In genomic region chr2:102449630-102450247, GRCm38 (mm10) we compare ENCODE assay signal across 8 mouse cellular contexts. TPM values are rescaled to one million over a fixed set of nuclear protein-coding genes. Genes with fewer than 3 reads are reported as not detected.
A peak's percentile ranks its signal among the peaks of the same experiment; 100 is the strongest.
DNase-seq lines count a peak whose midpoint lies in the region; ATAC-seq and TF ChIP-seq lines count a peak whose summit lies in the region.

No protein-coding gene starts in this region.

- TF ChIP-seq CTCF in kidney, postnatal 0 days (IDR thresholded peaks at IDR 0.05; ENCODE audit: low read depth) = no peak

- no peaks in the 10 kb centered on the region for H3K9me3 ChIP-seq in heart, embryonic 12.5 days (replicated peaks)
- H3K9me3 ChIP-seq in kidney, postnatal 0 days (replicated peaks; ENCODE audit: low read length) = no peaks in the 10 kb centered on the region

- peak overlapping the region; percentile 86 for H3K9ac ChIP-seq in heart, embryonic 12.5 days
- H3K9ac ChIP-seq in kidney, postnatal 0 days (ENCODE audit: low read depth, low read length) = peak overlapping the region; percentile 67; the same call in 1 of the 2 replicates

- peak overlapping the region; percentile 96 for H3K4me2 ChIP-seq in heart, embryonic 12.5 days
- H3K4me2 ChIP-seq in kidney, postnatal 0 days (ENCODE audit: low read length) = peak overlapping the region; percentile 99

- H3K4me3 ChIP-seq in heart, embryonic 12.5 days = peak overlapping the region; percentile 86
- H3K4me3 ChIP-seq in kidney, postnatal 0 days (replicated peaks; ENCODE audit: low read depth, low read length) = peak overlapping the region; percentile 81

- no peak overlapping the region for H3K27ac ChIP-seq in heart, embryonic 12.5 days (ENCODE audit: poor library complexity, severe bottlenecking)
- 0 out of 2 replicates have a peak overlapping the region, but pooled peaks have one; percentile 42 for H3K27ac ChIP-seq in kidney, postnatal 0 days

- DNase-seq in ovary, postnatal 36 days (ENCODE audit: low spot score) = peak; percentile 7
- no peak for DNase-seq in ovary, postnatal 10 days (ENCODE audit: low spot score)
- peak; percentile 84 for DNase-seq in embryo, embryonic 11 days
- peak; percentile 34 for DNase-seq in kidney, postnatal 0 days (ENCODE audit: low spot score)
- peak; percentile 53 for DNase-seq in lung, postnatal 10 days
- DNase-seq in right cerebral cortex, postnatal 4 days = peak; percentile 41
- no peak for DNase-seq in ovary, adult 18-20 months (ENCODE audit: low spot score)

- 0 out of 2 replicates have a peak, but pooled peaks cover 6% of the 10 kb centered on the region for H3K27me3 ChIP-seq in heart, embryonic 12.5 days (replicated peaks)
- H3K27me3 ChIP-seq in kidney, postnatal 0 days (ENCODE audit: insufficient read depth, low read length) = no peaks in the 10 kb centered on the region

- no peaks in the 10 kb centered on the region for H3K36me3 ChIP-seq in heart, embryonic 12.5 days
- H3K36me3 ChIP-seq in kidney, postnatal 0 days (ENCODE audit: insufficient read depth, low read length) = no peaks in the 10 kb centered on the region

- 1% methylated on average over 17 of the region's 17 CpGs for WGBS in heart, embryonic 12.5 days
- 5% methylated on average over 17 of the region's 17 CpGs for WGBS in kidney, postnatal 0 days

- H3K4me1 ChIP-seq in heart, embryonic 12.5 days (replicated peaks) = peaks cover 11% of the 10 kb centered on the region
- peaks cover 15% of the 10 kb centered on the region; the same call in 1 of the 2 replicates for H3K4me1 ChIP-seq in kidney, postnatal 0 days (replicated peaks; ENCODE audit: insufficient read depth, low read length)

- ATAC-seq in heart, embryonic 12.5 days (ENCODE audit: insufficient number of reproducible peaks, low FRiP score) = no peak
- ATAC-seq in kidney, postnatal 0 days (replicated peaks; ENCODE audit: low FRiP score, low read depth) = no peak

RNA-seq across cellular contexts. Expression of gene Fjx1, which starts 2.6 kb away (rescaled TPM):
- polyA plus RNA-seq in heart, embryonic 12.5 days (2016; fragmentation: Nextera tagmentation; extraction: Ambion mirVana) = 4.3 TPM in 2 replicates
- polyA plus RNA-seq in kidney, postnatal 0 days (2015; fragmentation: Nextera tagmentation; extraction: Ambion mirVana) = 10.0 and 12.1 TPM in 2 replicates

RNA-seq across cellular contexts. Expression of gene Trim44, which starts 42.1 kb away (rescaled TPM):
- polyA plus RNA-seq in heart, embryonic 12.5 days (2016; fragmentation: Nextera tagmentation; extraction: Ambion mirVana) = 39.5 and 42.8 TPM in 2 replicates
- polyA plus RNA-seq in kidney, postnatal 0 days (2015; fragmentation: Nextera tagmentation; extraction: Ambion mirVana) = 20.1 and 24.5 TPM in 2 replicates

Comparison
In these comparisons a context has a peak if more than half of its experiments do, and no peak if none do; other contexts are left out.
1. DNase-seq: peak in ovary, postnatal 36 days (single experiment), embryo, embryonic 11 days (single experiment), kidney, postnatal 0 days (single experiment), lung, postnatal 10 days (single experiment) and right cerebral cortex, postnatal 4 days (single experiment); none in ovary, postnatal 10 days (single experiment) and ovary, adult 18-20 months (single experiment).